Mouse (Mus musculus) lung, embryonic 16.5 days (tissue): ENCODE measurements around the gene Slc13a3. TPM values are rescaled to one million over a fixed set of nuclear protein-coding genes. Genes with fewer than 3 reads are reported as not detected.

ENCODE experiments used
- ATAC-seq: fragments of 200-750 bp; cut with Nextera tagmentation; 2 replicates; pipeline ENCODE4 v1.8.0; 2017; ENCODE audit warnings: low read depth, mild to moderate bottlenecking, moderate library complexity
- H3K27ac ChIP-seq: fragments of 300-500 bp; sonication (generic); 2 replicates; pipeline ENCODE4 v1.5.1; 2014; ENCODE audit warnings: mild to moderate bottlenecking, control low read depth, low read length
- H3K27me3 ChIP-seq: fragments of 300-500 bp; sonication (generic); 2 replicates; pipeline ENCODE4 v1.6.1; 2014; ENCODE audit warnings: low read depth, low read length, mixed read lengths; ENCODE audit not compliant: control insufficient read depth, insufficient read depth
- H3K36me3 ChIP-seq: fragments of 300-500 bp; sonication (generic); 2 replicates; pipeline ENCODE4 v1.6.1; 2014; ENCODE audit warnings: low read length; ENCODE audit not compliant: control insufficient read depth, insufficient read depth
- H3K4me1 ChIP-seq: fragments of 300-500 bp; sonication (generic); replicated peaks from 2 replicates; pipeline ENCODE4 v1.6.1; 2014; ENCODE audit warnings: low read length, mixed read lengths; ENCODE audit not compliant: control insufficient read depth, insufficient read depth
- H3K4me2 ChIP-seq: fragments of 300-500 bp; sonication (generic); 2 replicates; pipeline ENCODE4 v1.6.1; 2014; ENCODE audit warnings: low read depth, low read length, control low read depth
- H3K4me3 ChIP-seq: fragments of 300-500 bp; sonication (generic); 2 replicates; pipeline ENCODE4 v1.5.1; 2014; ENCODE audit warnings: mild to moderate bottlenecking, low read length, control low read depth
- H3K9ac ChIP-seq: fragments of 300-500 bp; sonication (generic); 2 replicates; pipeline ENCODE4 v1.6.1; 2014; ENCODE audit warnings: low read length, control low read depth
- H3K9me3 ChIP-seq: fragments of 300-500 bp; sonication (generic); 2 replicates; pipeline ENCODE4 v1.6.1; 2016; ENCODE audit warnings: low read length; ENCODE audit not compliant: control insufficient read depth
- WGBS: fragments of 180-500 bp; shearing (Covaris S2); extraction: QIAGEN DNeasy Blood & Tissue Kit; methylation state at CpG from one replicate; pipeline ENCODE4 v1.1.7; 2014; 5-methylcytosine and 5-hydroxymethylcytosine counted together
- polyA plus RNA-seq: library from polyadenylated mRNA; unstranded; fragments of >200 nt; fragmentation: Nextera tagmentation; extraction: Ambion mirVana; gene quantifications from 2 replicates; pipeline ENCODE4 v1.2.1, GENCODE M21; 2015

The Slc13a3 gene
- polyA plus RNA-seq, 1 experiment from 2014 or later: 0.57 TPM

DNA sequence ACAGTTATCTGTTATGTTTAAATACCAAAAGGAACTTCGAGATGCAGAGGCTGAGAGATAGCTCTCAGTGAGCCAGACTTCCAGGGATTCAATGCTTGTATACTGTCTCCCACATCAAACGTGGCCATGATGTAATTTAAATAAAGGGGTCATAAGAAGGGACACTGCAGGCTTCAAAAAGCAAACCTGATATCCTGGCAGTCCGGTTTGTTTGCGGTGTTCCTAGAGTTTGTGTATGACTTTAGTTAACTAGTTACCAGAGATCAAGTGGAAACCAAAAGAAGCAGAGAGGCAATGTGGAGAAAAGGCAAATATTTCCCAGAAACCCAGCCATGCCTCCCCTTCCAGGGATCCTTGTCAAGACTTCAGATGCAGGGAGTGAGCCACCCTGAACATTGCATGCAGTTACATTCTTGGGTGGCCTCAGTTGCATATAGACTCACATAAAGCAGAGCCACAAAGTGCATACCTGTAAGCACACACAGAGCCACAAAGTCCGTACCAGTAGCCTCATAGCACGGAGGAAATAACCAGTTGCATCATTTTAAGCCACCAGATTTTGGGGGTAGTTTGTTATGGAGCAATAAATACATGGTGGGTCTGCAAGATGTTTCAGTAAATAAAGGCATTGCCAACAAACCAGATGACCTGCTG is 83.6 kb downstream of the Slc13a3 start:
- no peak for ATAC-seq
- whole genome bisulfite sequencing: 56% methylated on average over 6 of the region's 6 CpGs
- Histone ChIP-seq H3K4me1 (peaks cover 4% of the 10 kb centered on the region), H3K9me3 (no peaks in the 10 kb centered on the region), H3K4me2 (no peak overlapping the region), H3K36me3 (peaks cover 3% of the 10 kb centered on the region), H3K27ac (no peak overlapping the region), H3K27me3 (no peaks in the 10 kb centered on the region), H3K4me3 (no peak overlapping the region), H3K9ac (no peak overlapping the region)

DNA sequence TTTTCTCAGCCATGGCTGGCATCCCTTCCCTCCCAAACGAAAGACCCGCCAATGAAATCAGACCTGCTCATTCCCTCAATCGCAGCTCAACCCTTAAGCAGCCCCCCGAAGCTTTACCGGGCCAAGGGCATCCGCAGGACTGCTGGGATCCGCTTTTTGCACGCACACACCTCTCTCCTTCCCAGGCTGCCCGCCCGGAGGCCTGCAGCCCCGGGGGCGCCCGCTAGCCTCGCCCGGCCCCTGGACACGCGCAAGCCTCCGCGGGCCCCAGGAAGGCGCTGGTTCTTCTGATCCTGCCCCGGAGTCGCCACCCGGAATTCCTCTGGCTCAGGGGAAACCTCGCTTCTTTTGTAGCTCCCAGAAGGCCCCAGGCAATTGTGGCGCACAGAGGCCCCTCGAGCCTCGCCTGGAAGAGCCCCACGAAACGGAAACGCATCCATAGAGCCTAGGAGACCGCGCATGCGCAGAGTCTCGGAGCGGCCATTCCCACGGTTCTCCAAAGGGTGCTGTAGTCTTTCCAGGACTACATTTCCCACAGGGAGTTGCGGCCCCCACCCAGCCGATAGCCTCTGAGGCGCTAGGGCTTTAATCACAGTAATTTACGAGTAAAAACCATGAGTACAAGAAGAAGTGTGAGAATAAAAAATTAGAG is 85.1 kb downstream of the Slc13a3 start, which contains the start of gene Zfp334:
TSS of gene Zfp334 (minus strand) at position 416 of the 652 bp plus-strand sequence.
- Histone ChIP-seq H3K4me3 (peak within 1 kb of the TSS; percentile 84), H3K9me3 (no peaks in the 10 kb centered on the region), H3K36me3 (peaks cover 13% of the 10 kb centered on the region), H3K4me2 (peak within 1 kb of the TSS; percentile 79), H3K9ac (peak within 1 kb of the TSS; percentile 96), H3K27me3 (no peaks in the 10 kb centered on the region), H3K27ac (peak within 1 kb of the TSS; percentile 83), H3K4me1 (peaks cover 4% of the 10 kb centered on the region)
- peak; percentile 96 for ATAC-seq
- under 1% methylated on average over 36 of the region's 40 CpGs for WGBS

DNA sequence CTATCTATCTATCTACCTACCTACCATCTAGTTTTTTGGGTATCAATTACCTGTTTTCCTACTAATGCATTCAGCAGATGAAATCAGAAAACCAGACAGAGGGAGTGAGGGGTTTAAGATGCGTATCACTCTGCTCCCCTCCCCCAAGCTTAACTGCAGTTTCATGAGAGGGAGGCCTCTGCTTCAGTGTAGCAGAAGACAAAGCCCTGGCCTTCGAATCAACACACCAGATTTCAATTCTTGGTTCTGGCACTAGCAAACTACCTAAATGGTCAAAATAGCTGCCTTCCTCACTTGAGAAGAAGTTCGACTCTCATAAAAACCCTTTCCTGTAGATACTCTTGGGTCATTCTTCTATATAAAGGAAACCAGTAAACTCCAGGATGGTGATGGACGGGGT is 85.7 kb downstream of the Slc13a3 start:
- Histone ChIP-seq H3K36me3 (peaks cover 19% of the 10 kb centered on the region), H3K4me1 (peaks cover 4% of the 10 kb centered on the region), H3K4me3 (peak overlapping the region; percentile 84), H3K27ac (peak overlapping the region; percentile 83), H3K9ac (peak overlapping the region; percentile 96), H3K4me2 (peak overlapping the region; percentile 79), H3K9me3 (no peaks in the 10 kb centered on the region), H3K27me3 (no peaks in the 10 kb centered on the region)
- WGBS: 5% methylated on average over 4 of the region's 4 CpGs
- ATAC-seq: no peak

DNA sequence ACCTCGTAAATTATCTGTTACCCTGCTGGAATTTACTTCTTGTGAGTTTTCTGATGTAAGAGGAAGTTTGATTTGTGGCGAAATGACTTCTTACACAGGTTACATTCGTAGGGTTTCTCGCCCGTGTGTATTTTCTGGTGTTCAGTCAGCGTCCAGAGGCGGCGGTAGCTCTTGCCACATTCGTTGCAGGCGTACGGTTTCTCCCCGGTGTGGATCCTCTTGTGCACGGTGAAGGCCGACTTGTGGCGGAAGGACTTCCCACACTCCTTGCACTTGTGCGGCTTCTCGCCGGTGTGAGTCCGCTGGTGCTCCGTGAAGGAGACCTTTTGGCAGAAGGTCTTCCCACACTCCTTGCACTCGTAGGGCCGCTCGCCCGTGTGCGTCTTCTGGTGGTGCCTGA is 93.0 kb downstream of the Slc13a3 start:
- Histone ChIP-seq H3K4me3 (no peak overlapping the region), H3K27me3 (no peaks in the 10 kb centered on the region), H3K4me2 (no peak overlapping the region), H3K36me3 (peaks cover 68% of the 10 kb centered on the region), H3K9me3 (peaks cover 21% of the 10 kb centered on the region), H3K27ac (no peak overlapping the region), H3K9ac (no peak overlapping the region), H3K4me1 (no peaks in the 10 kb centered on the region)
- no peak for ATAC-seq
- 96% methylated on average over 25 of the region's 25 CpGs for WGBS

DNA sequence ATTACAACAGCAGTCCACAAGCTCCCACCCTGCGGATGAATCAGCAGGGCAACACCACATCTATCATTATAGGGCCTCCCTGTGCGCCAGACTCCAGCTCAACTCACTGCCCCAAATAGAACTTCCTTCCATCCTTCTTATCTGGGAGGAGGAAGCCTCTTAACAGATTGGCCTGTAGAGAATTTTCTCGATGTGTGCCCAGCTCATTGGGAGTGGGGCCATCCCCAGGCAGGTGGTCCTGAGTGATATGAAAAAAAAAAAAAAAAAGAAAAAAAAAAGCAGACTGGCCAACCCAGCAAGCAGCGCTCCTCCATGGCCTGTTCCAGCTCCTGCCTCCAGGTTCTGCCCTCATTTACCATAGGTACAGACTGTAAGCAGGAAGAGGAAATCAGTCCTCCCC is 97.0 kb downstream of the Slc13a3 start:
- Histone ChIP-seq H3K9me3 (peaks cover 15% of the 10 kb centered on the region), H3K4me2 (no peak overlapping the region), H3K4me3 (no peak overlapping the region), H3K27me3 (no peaks in the 10 kb centered on the region), H3K9ac (no peak overlapping the region), H3K27ac (no peak overlapping the region), H3K4me1 (no peaks in the 10 kb centered on the region), H3K36me3 (peaks cover 44% of the 10 kb centered on the region)
- 60% methylated on average over 4 of the region's 4 CpGs for whole genome bisulfite sequencing
- no peak for ATAC-seq

DNA sequence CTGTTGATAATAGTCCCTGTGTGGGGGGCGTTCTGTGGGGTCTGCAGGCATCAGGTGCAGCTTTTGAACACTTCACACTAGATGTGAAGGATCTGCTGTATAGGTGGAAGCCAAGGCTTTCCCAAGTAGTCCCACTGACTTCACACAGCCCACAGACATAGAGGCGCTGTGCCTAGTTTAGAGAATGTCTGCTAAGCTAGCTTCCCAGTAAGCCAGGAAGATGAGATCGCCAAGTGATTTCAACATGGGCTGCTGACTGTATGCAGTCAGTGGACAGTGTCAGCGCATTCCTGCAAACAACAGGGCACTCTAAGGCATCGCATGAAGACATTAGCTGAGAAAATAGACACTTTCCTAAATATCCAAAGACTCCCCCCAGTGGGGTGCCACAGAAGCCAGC is 97.6 kb downstream of the Slc13a3 start:
- Histone ChIP-seq H3K9me3 (peaks cover 10% of the 10 kb centered on the region; the same call in 1 of the 2 replicates), H3K4me3 (no peak overlapping the region), H3K27me3 (no peaks in the 10 kb centered on the region), H3K4me1 (no peaks in the 10 kb centered on the region), H3K4me2 (no peak overlapping the region), H3K36me3 (peaks cover 39% of the 10 kb centered on the region), H3K9ac (no peak overlapping the region), H3K27ac (no peak overlapping the region)
- ATAC-seq: no peak
- 84% methylated on average over 5 of the region's 5 CpGs for WGBS

DNA sequence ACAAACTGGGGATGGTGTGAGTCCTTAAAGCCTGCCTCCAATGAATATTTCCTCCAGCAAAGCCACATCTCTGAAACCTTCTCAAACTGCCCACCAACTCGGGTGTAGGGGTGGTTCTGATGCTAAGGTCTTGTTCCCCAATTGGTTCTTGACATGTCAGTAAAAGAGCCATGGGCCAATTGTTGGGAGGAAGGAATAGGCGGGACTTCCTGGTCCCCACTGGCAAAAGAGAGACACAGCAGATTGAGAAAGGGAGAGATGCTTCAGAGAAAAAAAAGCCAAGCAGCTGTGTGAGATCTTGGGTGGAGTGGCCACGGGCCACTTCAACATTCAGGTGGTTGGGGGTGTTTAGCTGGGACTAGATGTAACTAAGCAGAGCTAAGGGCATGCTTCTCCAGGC is 102.0 kb downstream of the Slc13a3 start:
- 18% methylated on average over 3 of the region's 3 CpGs for WGBS
- H3K27me3 ChIP-seq: peaks cover 8% of the 10 kb centered on the region
- no peak overlapping the region for H3K4me2 ChIP-seq
- peaks cover 6% of the 10 kb centered on the region; the same call in 1 of the 2 replicates for H3K36me3 ChIP-seq
- no peak for ATAC-seq
- no peak overlapping the region for H3K4me3 ChIP-seq
- peaks cover 21% of the 10 kb centered on the region for H3K4me1 ChIP-seq
- no peak overlapping the region for H3K9ac ChIP-seq
- no peak overlapping the region for H3K27ac ChIP-seq
- no peaks in the 10 kb centered on the region for H3K9me3 ChIP-seq

DNA sequence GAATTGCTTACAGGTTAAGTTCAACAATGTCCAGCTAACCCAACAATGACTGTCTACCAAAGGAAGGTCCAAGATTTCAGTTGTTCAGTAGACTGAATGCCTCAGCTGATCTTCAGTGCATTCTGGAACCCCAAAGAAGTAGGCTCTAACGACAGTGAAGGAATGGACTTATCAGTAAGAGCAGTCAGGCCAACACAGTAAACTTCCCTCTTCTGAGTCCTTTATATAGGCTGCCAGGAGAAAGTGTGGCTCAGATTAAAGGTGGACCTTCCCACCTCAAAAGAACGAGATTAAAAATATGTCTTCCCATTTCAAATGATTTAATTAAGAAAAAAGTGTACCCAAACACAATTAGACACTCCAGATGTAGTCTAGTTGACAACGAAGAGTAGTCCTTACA is 102.7 kb downstream of the Slc13a3 start:
- Histone ChIP-seq H3K27ac (no peak overlapping the region), H3K4me2 (no peak overlapping the region), H3K9me3 (no peaks in the 10 kb centered on the region), H3K9ac (no peak overlapping the region), H3K36me3 (peaks cover 6% of the 10 kb centered on the region; the same call in 1 of the 2 replicates), H3K27me3 (peaks cover 8% of the 10 kb centered on the region), H3K4me1 (peaks cover 21% of the 10 kb centered on the region), H3K4me3 (no peak overlapping the region)
- ATAC-seq: no peak
- WGBS: 59% methylated on average over 3 of the region's 3 CpGs

DNA sequence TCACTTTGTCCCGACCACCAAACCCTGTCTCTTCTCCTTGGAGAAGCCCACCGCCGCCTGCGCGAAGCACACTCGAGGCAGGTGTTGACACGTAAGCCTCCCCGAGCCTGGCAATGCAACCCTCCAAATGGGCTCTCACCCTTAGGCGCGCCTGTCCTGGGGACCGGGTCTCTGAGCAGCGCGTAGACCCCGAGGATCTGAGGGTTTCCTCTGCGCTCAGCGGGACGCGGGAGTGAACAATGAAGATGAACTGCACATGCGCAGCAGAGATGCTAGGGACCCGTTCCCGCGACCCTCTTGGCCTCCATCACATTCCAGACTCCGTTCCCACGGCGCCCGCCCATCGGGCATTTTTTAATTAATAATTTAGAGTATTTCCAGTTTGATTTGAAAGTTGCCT is 104.5 kb downstream of the Slc13a3 start, which contains the start of gene Zfp663:
TSS of gene Zfp663 (minus strand) at position 234 of the 400 bp plus-strand sequence.
- ATAC-seq: no peak
- H3K9ac ChIP-seq: 0 out of 2 replicates have a peak within 1 kb of the TSS, but pooled peaks have one; percentile 35
- WGBS: under 1% methylated on average over 27 of the region's 27 CpGs
- H3K4me2 ChIP-seq: peak within 1 kb of the TSS; percentile 48
- peak within 1 kb of the TSS; percentile 31; the same call in 1 of the 2 replicates for H3K27ac ChIP-seq
- no peaks in the 10 kb centered on the region for H3K36me3 ChIP-seq
- H3K4me3 ChIP-seq: peak within 1 kb of the TSS; percentile 35
- H3K4me1 ChIP-seq: peaks cover 26% of the 10 kb centered on the region
- no peaks in the 10 kb centered on the region for H3K9me3 ChIP-seq
- peaks cover 8% of the 10 kb centered on the region for H3K27me3 ChIP-seq
